Mouse (Mus musculus): ENCODE results near the gene Stat4.
"Not testable (repeated sequence)": the region's sequence is repeated elsewhere in the genome, so short reads cannot be mapped to it uniquely, and the experiment has no call there.

Stat4 gene

GRCm38 (mm10) chr1:52028686-52029085, 41.7 kb downstream of the Stat4 start:
- DNase-seq (ENCODE audit: low spot score in 2 of 2): no peak

- DNase-seq (ENCODE audit: low spot score in 2 of 2): no peak
Measured at GRCm38 (mm10) chr1:52034816-52035752, 48.1 kb downstream of the Stat4 start.

GRCm38 (mm10) chr1:52039151-52039550, 52.2 kb downstream of the Stat4 start:
- no peak for DNase-seq (ENCODE audit: low spot score in 2 of 2)

- no peak for DNase-seq (ENCODE audit: low spot score in 2 of 2)
Measured at GRCm38 (mm10) chr1:52039626-52040025, 52.7 kb downstream of the Stat4 start.

GRCm38 (mm10) chr1:52040366-52041061, 53.6 kb downstream of the Stat4 start:
- no peak for DNase-seq (ENCODE audit: low spot score in 2 of 2)

GRCm38 (mm10) chr1:52043191-52043590, 56.2 kb downstream of the Stat4 start:
- no peak for DNase-seq (ENCODE audit: low spot score in 2 of 2)

GRCm38 (mm10) chr1:52046891-52047290, 59.9 kb downstream of the Stat4 start:
- not testable (repeated sequence) for DNase-seq (ENCODE audit: low spot score in 2 of 2)

GRCm38 (mm10) chr1:52048711-52049110, 61.8 kb downstream of the Stat4 start:
- no peak for DNase-seq (ENCODE audit: low spot score in 2 of 2)

GRCm38 (mm10) chr1:52049827-52050226, 62.9 kb downstream of the Stat4 start:
- DNase-seq (ENCODE audit: low spot score in 2 of 2): no peak

- no peak for DNase-seq (ENCODE audit: low spot score in 2 of 2)
Measured at GRCm38 (mm10) chr1:52051542-52051941, 64.6 kb downstream of the Stat4 start.

- DNase-seq (ENCODE audit: low spot score in 2 of 2): no peak
Measured at GRCm38 (mm10) chr1:52052910-52053309, 66.0 kb downstream of the Stat4 start.

GRCm38 (mm10) chr1:52055947-52056346, 69.0 kb downstream of the Stat4 start:
- no peak for DNase-seq (ENCODE audit: low spot score in 2 of 2)

- DNase-seq (ENCODE audit: low spot score in 2 of 2): no peak
Measured at GRCm38 (mm10) chr1:52057153-52057552, 70.2 kb downstream of the Stat4 start.

GRCm38 (mm10) chr1:52066276-52066675, 79.3 kb downstream of the Stat4 start:
- DNase-seq (ENCODE audit: low spot score in 2 of 2): no peak

- no peak for DNase-seq (ENCODE audit: low spot score in 2 of 2)
Measured at GRCm38 (mm10) chr1:52066694-52067093, 79.7 kb downstream of the Stat4 start.

- DNase-seq (ENCODE audit: low spot score in 2 of 2): no peak
Measured at GRCm38 (mm10) chr1:52079724-52080367, 92.9 kb downstream of the Stat4 start.

GRCm38 (mm10) chr1:52080375-52080774, 93.4 kb downstream of the Stat4 start:
- no peak for DNase-seq (ENCODE audit: low spot score in 2 of 2)

GRCm38 (mm10) chr1:52086236-52086635, 99.3 kb downstream of the Stat4 start:
- DNase-seq (ENCODE audit: low spot score in 2 of 2): no peak

GRCm38 (mm10) chr1:52087128-52087527, 100.2 kb downstream of the Stat4 start:
- no peak for DNase-seq (ENCODE audit: low spot score in 2 of 2)

GRCm38 (mm10) chr1:52088634-52089033, 101.7 kb downstream of the Stat4 start:
- DNase-seq (ENCODE audit: low spot score in 2 of 2): no peak

- DNase-seq (ENCODE audit: low spot score in 2 of 2): peak in 1 of 2 experiments; percentile 24
Measured at GRCm38 (mm10) chr1:52098618-52099232, 111.8 kb downstream of the Stat4 start.

GRCm38 (mm10) chr1:52100496-52100895, 113.5 kb downstream of the Stat4 start:
- no peak for DNase-seq (ENCODE audit: low spot score in 2 of 2)

Data from frontal cortex, postnatal 14 days (tissue).